Mouse (Mus musculus) ES-E14 (cell line): ENCODE data around the gene Igsf8.

ENCODE experiments used
- CHD2 ChIP-seq: IDR thresholded peaks from 2 replicates; pipeline ENCODE4 v1.6.1; 2014; ENCODE audit warnings: mild to moderate bottlenecking, low read depth, low read length, inconsistent platforms
- ZNF384 ChIP-seq: IDR thresholded peaks from 2 replicates; pipeline ENCODE4 v1.6.1; 2012; ENCODE audit warnings: low read depth, low read length, inconsistent platforms

GRCm38 (mm10) chr1:172219451-172220406, 41.7 kb upstream of the Igsf8 start, which contains the start of gene Casq1:
- TF ChIP-seq CHD2 (no peak), ZNF384 (no peak)
